Mouse (Mus musculus): ENCODE measurements at regions not wholly inside any gene's neighbourhood (a gene's known extent, or its start where the extent isn't known, plus 50 kb on each side); places are given as distances from the start of the nearest gene placed in this dataset.

DNA sequence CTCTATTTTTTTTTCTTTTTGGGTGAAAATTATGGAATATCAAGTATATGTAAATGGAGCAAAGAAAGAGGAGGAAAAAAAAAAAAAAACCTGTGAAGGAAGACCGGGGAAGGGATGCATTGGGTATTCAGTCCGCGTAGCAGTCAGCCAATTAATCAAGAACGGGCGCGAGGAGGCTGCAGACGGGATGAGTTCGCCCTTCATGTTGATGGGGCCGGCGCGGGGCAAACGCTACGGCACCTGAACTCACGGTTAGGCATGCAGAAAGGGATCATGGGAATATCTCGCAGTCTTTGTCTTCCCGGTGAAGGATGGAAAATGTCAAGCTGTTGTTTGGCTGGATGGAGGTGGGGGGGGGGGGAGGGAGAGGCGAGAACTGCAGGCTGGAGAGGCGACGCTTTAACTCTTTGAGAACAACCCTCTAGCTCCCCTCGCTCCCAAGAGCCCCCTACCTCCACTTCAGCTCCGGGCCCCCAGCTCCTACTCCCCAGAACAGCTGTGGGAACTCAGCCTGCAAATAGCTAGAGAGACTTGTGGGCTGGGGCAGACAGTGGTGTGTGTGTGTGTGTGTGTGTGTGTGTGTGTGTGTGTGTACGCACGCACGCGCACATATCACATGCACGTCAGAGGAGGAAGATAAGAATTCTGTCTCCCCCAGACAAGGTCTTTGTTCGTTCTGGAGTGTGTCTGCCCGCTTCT, 210.7 kb downstream of the Gm26897 start:
- DNase-seq (ENCODE audit: low read depth, low spot score): no peak

- DNase-seq (ENCODE audit: low read depth, low spot score): no peak
Observed at GRCm38 (mm10) chr5:111944972-111945285, 211.2 kb downstream of the Gm26897 start.

GRCm38 (mm10) chr5:111946281-111946680, 212.6 kb downstream of the Gm26897 start:
- no peak for DNase-seq (ENCODE audit: low read depth, low spot score)

- DNase-seq (ENCODE audit: low read depth, low spot score): no peak
Observed at GRCm38 (mm10) chr5:111957698-111958097, 224.0 kb downstream of the Gm26897 start.

GRCm38 (mm10) chr5:111958226-111958625, 224.5 kb downstream of the Gm26897 start:
- DNase-seq (ENCODE audit: low read depth, low spot score): no peak

- no peak for DNase-seq (ENCODE audit: low read depth, low spot score)
Observed at GRCm38 (mm10) chr5:111965311-111965710, 231.6 kb downstream of the Gm26897 start.

- no peak for DNase-seq (ENCODE audit: low read depth, low spot score)
Observed at GRCm38 (mm10) chr5:111968121-111968520, 234.4 kb downstream of the Gm26897 start.

GRCm38 (mm10) chr5:111968701-111969100, 235.0 kb downstream of the Gm26897 start:
- no peak for DNase-seq (ENCODE audit: low read depth, low spot score)

- DNase-seq (ENCODE audit: low read depth, low spot score): no peak
Observed at GRCm38 (mm10) chr5:111971193-111971592, 237.5 kb downstream of the Gm26897 start.

GRCm38 (mm10) chr5:111971952-111972351, 238.2 kb downstream of the Gm26897 start:
- no peak for DNase-seq (ENCODE audit: low read depth, low spot score)

GRCm38 (mm10) chr5:111975686-111976085, 242.0 kb downstream of the Gm26897 start:
- no peak for DNase-seq (ENCODE audit: low read depth, low spot score)

GRCm38 (mm10) chr5:111979601-111980000, 245.9 kb downstream of the Gm26897 start:
- no peak for DNase-seq (ENCODE audit: low read depth, low spot score)

- DNase-seq (ENCODE audit: low read depth, low spot score): no peak
Observed at GRCm38 (mm10) chr5:111982106-111982505, 248.4 kb downstream of the Gm26897 start.

DNA sequence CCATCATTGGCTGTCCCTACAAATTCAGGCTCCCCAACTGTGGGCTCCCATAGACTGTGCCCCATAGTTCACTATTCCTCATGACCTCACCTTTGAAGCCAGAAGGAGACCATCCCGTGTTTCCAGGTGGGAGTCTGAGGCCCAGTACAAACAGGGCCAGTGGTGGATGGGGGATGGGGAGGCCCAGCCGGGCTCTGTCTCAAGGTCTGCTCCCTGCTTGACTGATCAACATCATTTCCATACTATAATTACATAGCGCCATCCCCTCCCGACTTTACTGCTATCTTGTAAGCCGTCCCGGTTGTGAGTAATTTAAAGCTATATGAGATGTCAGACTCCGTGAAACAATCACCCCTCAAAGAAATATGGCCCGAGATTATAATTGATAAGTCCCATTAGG, 252.3 kb downstream of the Gm26897 start:
- DNase-seq (ENCODE audit: low read depth, low spot score): no peak

- no peak for DNase-seq (ENCODE audit: low read depth, low spot score)
Observed at GRCm38 (mm10) chr5:111987036-111987435, 253.3 kb downstream of the Gm26897 start.

- DNase-seq (ENCODE audit: low read depth, low spot score): no peak
Observed at GRCm38 (mm10) chr5:111991805-111992204, 258.1 kb downstream of the Gm26897 start.

- no peak for DNase-seq (ENCODE audit: low read depth, low spot score)
Observed at GRCm38 (mm10) chr5:111993221-111993620, 259.1 kb downstream of the Cryba4 start.

- no peak for DNase-seq (ENCODE audit: low read depth, low spot score)
Observed at GRCm38 (mm10) chr5:111993930-111994329, 258.4 kb downstream of the Cryba4 start.

GRCm38 (mm10) chr5:111996806-111997205, 255.5 kb downstream of the Cryba4 start:
- DNase-seq (ENCODE audit: low read depth, low spot score): no peak

- no peak for DNase-seq (ENCODE audit: low read depth, low spot score)
Observed at GRCm38 (mm10) chr5:112001742-112002701, 250.3 kb downstream of the Cryba4 start.

- DNase-seq (ENCODE audit: low read depth, low spot score): no peak
Observed at GRCm38 (mm10) chr5:112002856-112003660, 249.3 kb downstream of the Cryba4 start.

- no peak for DNase-seq (ENCODE audit: low read depth, low spot score)
Observed at GRCm38 (mm10) chr5:112004041-112004440, 248.3 kb downstream of the Cryba4 start.

All from A20 (cell line).